Mouse (Mus musculus) forebrain, embryonic 12.5 days (tissue): ENCODE measurements around the gene Vmn2r26. TPM values are rescaled to one million over a fixed set of nuclear protein-coding genes. Genes with fewer than 3 reads are reported as not detected.
"Not testable (repeated sequence)": the region's sequence is repeated elsewhere in the genome, so short reads cannot be mapped to it uniquely, and the experiment has no call there.

Source experiments
- ATAC-seq: fragments of 200-750 bp; cut with Nextera tagmentation; 2 replicates; pipeline ENCODE4 v1.8.0; 2017; ENCODE audit warnings: moderate TSS enrichment; ENCODE audit not compliant: low FRiP score
- H3K27ac ChIP-seq: fragments of 300-500 bp; sonication (generic); 2 replicates; pipeline ENCODE4 v1.5.1; 2016; ENCODE audit warnings: mild to moderate bottlenecking
- H3K27me3 ChIP-seq: fragments of 300-500 bp; sonication (generic); 2 replicates; pipeline ENCODE4 v1.6.1; 2016; ENCODE audit warnings: mild to moderate bottlenecking
- H3K36me3 ChIP-seq: fragments of 300-500 bp; sonication (generic); replicated peaks from 2 replicates; pipeline ENCODE4 v1.6.1; 2016; ENCODE audit warnings: mild to moderate bottlenecking
- H3K4me1 ChIP-seq: fragments of 300-500 bp; sonication (generic); 2 replicates; pipeline ENCODE4 v1.6.1; 2016
- H3K4me2 ChIP-seq: fragments of 300-500 bp; sonication (generic); 2 replicates; pipeline ENCODE4 v1.6.1; 2016; ENCODE audit warnings: mild to moderate bottlenecking, moderate library complexity
- H3K4me3 ChIP-seq: fragments of 300-500 bp; sonication (generic); replicated peaks from 2 replicates; pipeline ENCODE4 v1.5.1; 2016; ENCODE audit warnings: mild to moderate bottlenecking
- H3K9ac ChIP-seq: fragments of 300-500 bp; sonication (generic); 2 replicates; pipeline ENCODE4 v1.6.1; 2016; ENCODE audit warnings: mild to moderate bottlenecking
- H3K9me3 ChIP-seq: fragments of 300-500 bp; sonication (generic); 2 replicates; pipeline ENCODE4 v1.6.1; 2016
- WGBS: fragments of 180-500 bp; shearing (Covaris S2); methylation state at CpG from one replicate; pipeline ENCODE4 v1.1.7; 2016; 5-methylcytosine and 5-hydroxymethylcytosine counted together
- polyA plus RNA-seq: library from polyadenylated mRNA; unstranded; fragments of >200 nt; fragmentation: Nextera tagmentation; extraction: Ambion mirVana; gene quantifications from 2 replicates; pipeline ENCODE4 v1.2.1, GENCODE M21; 2016

Gene Vmn2r26
- not detected in 2 replicates for polyA plus RNA-seq

GRCm38 (mm10) chr6:124024268-124024667, at the start of gene Vmn2r26:
Vmn2r26 (plus strand) TSS chr6:124024568.
- not testable (repeated sequence) for H3K27me3 ChIP-seq, ATAC-seq, H3K9me3 ChIP-seq, H3K36me3 ChIP-seq, H3K27ac ChIP-seq, H3K4me3 ChIP-seq, H3K4me1 ChIP-seq, H3K4me2 ChIP-seq, H3K9ac ChIP-seq
- 65% methylated on average over 1 of the region's 1 CpGs for WGBS

- no peak overlapping the region for H3K4me2 ChIP-seq
- H3K27me3 ChIP-seq: no peaks in the 10 kb centered on the region
- H3K9me3 ChIP-seq: no peaks in the 10 kb centered on the region
- WGBS: 47% methylated on average over 1 of the region's 1 CpGs
- no peak for ATAC-seq
- H3K4me1 ChIP-seq: no peaks in the 10 kb centered on the region
- no peak overlapping the region for H3K4me3 ChIP-seq
- no peak overlapping the region for H3K9ac ChIP-seq
- H3K27ac ChIP-seq: no peak overlapping the region
- H3K36me3 ChIP-seq: no peaks in the 10 kb centered on the region
Measured at GRCm38 (mm10) chr6:124020841-124021240, 3.5 kb upstream of the Vmn2r26 start.

- H3K27ac ChIP-seq: no peak overlapping the region
Measured at GRCm38 (mm10) chr6:124048388-124048787, 24.0 kb downstream of the Vmn2r26 start.

GRCm38 (mm10) chr6:124053611-124054010, 29.2 kb downstream of the Vmn2r26 start:
- H3K4me1 ChIP-seq, H3K27ac ChIP-seq, H3K27me3 ChIP-seq, H3K4me2 ChIP-seq, H3K9ac ChIP-seq, H3K36me3 ChIP-seq, H3K9me3 ChIP-seq, H3K4me3 ChIP-seq, ATAC-seq: not testable (repeated sequence)

More at GRCm38 (mm10) chr6:124048388-124048787, 24.0 kb downstream of the Vmn2r26 start:
- Histone ChIP-seq H3K4me3 (no peak overlapping the region), H3K36me3 (no peaks in the 10 kb centered on the region), H3K9ac (no peak overlapping the region), H3K9me3 (no peaks in the 10 kb centered on the region), H3K4me2 (no peak overlapping the region), H3K4me1 (no peaks in the 10 kb centered on the region), H3K27me3 (no peaks in the 10 kb centered on the region)
- ATAC-seq: no peak

- H3K27ac ChIP-seq: no peak overlapping the region
- no peak overlapping the region for H3K4me3 ChIP-seq
- no peak overlapping the region for H3K9ac ChIP-seq
- 77% methylated on average over 4 of the region's 4 CpGs for WGBS
- no peaks in the 10 kb centered on the region for H3K36me3 ChIP-seq
- H3K27me3 ChIP-seq: no peaks in the 10 kb centered on the region
- no peaks in the 10 kb centered on the region for H3K4me1 ChIP-seq
- no peaks in the 10 kb centered on the region for H3K9me3 ChIP-seq
- ATAC-seq: no peak
- no peak overlapping the region for H3K4me2 ChIP-seq
Measured at GRCm38 (mm10) chr6:124102334-124102733, 78.0 kb downstream of the Vmn2r26 start.

Other genes with a start within 250 kb of the Vmn2r26 start
- not detected in 2 replicates for gene Vmn2r24, start 245.7 kb upstream of the Vmn2r26 start, polyA plus RNA-seq
- not detected in 2 replicates for gene Vmn2r25, start 171.1 kb upstream of the Vmn2r26 start, polyA plus RNA-seq
- not detected in 2 replicates for gene Vmn2r27, start 207.3 kb downstream of the Vmn2r26 start, polyA plus RNA-seq